ENCODE assay signal across 9 mouse cellular contexts in genomic region chr3:55415527-55415950, GRCm38 (mm10). TPM values are rescaled to one million over a fixed set of nuclear protein-coding genes. Genes with fewer than 3 reads are reported as not detected.
A peak's percentile ranks its signal among the peaks of the same experiment; 100 is the strongest.
DNase-seq lines count a peak whose midpoint lies in the region; ATAC-seq and TF ChIP-seq lines count a peak whose summit lies in the region.
"Had no signal": no experiment of that assay in that cellular context is flagged by ENCODE, and none has a peak within 500 bp of the region (broad histone marks: within the 10 kb centered on the region; RNA-seq: fewer than 3 reads in every experiment).

No protein-coding gene starts in this region.

- no peaks in the 10 kb centered on the region for H3K36me3 ChIP-seq in forebrain, embryonic 11.5 days (ENCODE audit: control insufficient read depth, insufficient read depth, low read length)
- H3K36me3 ChIP-seq in limb, embryonic 14.5 days (ENCODE audit: control insufficient read depth, insufficient read depth, low read length), result no peaks in the 10 kb centered on the region

- H3K4me2 ChIP-seq in forebrain, embryonic 11.5 days (ENCODE audit: low read depth, low read length, severe bottlenecking), result peak overlapping the region; percentile 16; the same call in 1 of the 2 replicates
- H3K4me2 ChIP-seq in limb, embryonic 14.5 days (replicated peaks; ENCODE audit: low read depth, low read length, severe bottlenecking), result peak overlapping the region; percentile 43

- H3K4me1 ChIP-seq in lung, adult 2 months (ENCODE audit: control insufficient read depth, insufficient read depth, low read length), result no peaks in the 10 kb centered on the region
- H3K4me1 ChIP-seq in forebrain, embryonic 11.5 days (replicated peaks; ENCODE audit: control insufficient read depth, insufficient read depth, low read length), result peaks cover 5% of the 10 kb centered on the region
- peaks cover 18% of the 10 kb centered on the region for H3K4me1 ChIP-seq in limb, embryonic 14.5 days (ENCODE audit: control insufficient read depth, insufficient read depth, low read length)

- no peak for TF ChIP-seq POLR2A in lung, adult 2 months (IDR thresholded peaks at IDR 0.05; ENCODE audit: borderline replicate concordance, extremely low read depth, low read depth, low read length)
- TF ChIP-seq POLR2A in limb, embryonic 14.5 days (IDR thresholded peaks at IDR 0.05; ENCODE audit: borderline replicate concordance, extremely low read depth, insufficient read depth, insufficient read length), result no peak

- 27% methylated on average over 14 of the region's 14 CpGs for WGBS in lung, adult 2 months
- 11% methylated on average over 14 of the region's 14 CpGs for WGBS in forebrain, embryonic 11.5 days
- WGBS in limb, embryonic 14.5 days, result 18% methylated on average over 14 of the region's 14 CpGs

- peak; percentile 10 for DNase-seq in lung, postnatal 10 days
- DNase-seq in lung, adult 2 months, result no peak
- DNase-seq in forebrain, embryonic 11.5 days (ENCODE audit: low spot score), result peak; percentile 63
- DNase-seq in limb, embryonic 14.5 days (ENCODE audit: low spot score), result no peak
- peak; percentile 51 for DNase-seq in right cerebral cortex, postnatal 4 days
- no peak for DNase-seq in adipocyte (ENCODE audit: low spot score)
- no peak for DNase-seq in spleen, postnatal 14 days (ENCODE audit: low spot score in 2 of 2)

- no peak for TF ChIP-seq CTCF in lung, adult 2 months (IDR thresholded peaks at IDR 0.05; ENCODE audit: insufficient read depth, low read length)

- H3K4me3 ChIP-seq in lung, adult 2 months (replicated peaks; ENCODE audit: extremely low read depth, low read depth, low read length), result no peak overlapping the region
- H3K4me3 ChIP-seq in forebrain, embryonic 11.5 days (ENCODE audit: low read depth, low read length), result no peak overlapping the region
- peak overlapping the region; percentile 18; the same call in 1 of the 2 replicates for H3K4me3 ChIP-seq in limb, embryonic 14.5 days (replicated peaks; ENCODE audit: low read length)

- H3K9ac ChIP-seq in forebrain, embryonic 11.5 days (ENCODE audit: low read length), result peak overlapping the region; percentile 3
- H3K9ac ChIP-seq in limb, embryonic 14.5 days (ENCODE audit: low read depth, low read length, severe bottlenecking), result peak overlapping the region; percentile 41

- peak; percentile 57 for ATAC-seq in forebrain, embryonic 11.5 days (replicated peaks; ENCODE audit: low FRiP score)
- ATAC-seq in inflammation-experienced regulatory T-cells, adult 6 months, result peak; percentile 65
- peak; percentile 42; the same call in 1 of the 2 replicates for ATAC-seq in limb, embryonic 14.5 days (ENCODE audit: low FRiP score, low read depth)
- ATAC-seq: Patski had no signal

- no peaks in the 10 kb centered on the region for H3K9me3 ChIP-seq in forebrain, embryonic 11.5 days (ENCODE audit: control insufficient read depth, low read length)
- no peaks in the 10 kb centered on the region for H3K9me3 ChIP-seq in limb, embryonic 14.5 days (ENCODE audit: control insufficient read depth, low read length)

- H3K27me3 ChIP-seq in forebrain, embryonic 11.5 days (ENCODE audit: control insufficient read depth, insufficient read depth, low read length), result no peaks in the 10 kb centered on the region
- H3K27me3 ChIP-seq in limb, embryonic 14.5 days (ENCODE audit: control insufficient read depth, insufficient read depth, low read length), result no peaks in the 10 kb centered on the region
- H3K27me3 ChIP-seq: Patski had no signal

- H3K27ac ChIP-seq in forebrain, embryonic 11.5 days (ENCODE audit: low read depth, low read length), result no peak overlapping the region
- H3K27ac ChIP-seq in limb, embryonic 14.5 days (replicated peaks; ENCODE audit: low read depth, low read length), result peak overlapping the region; percentile 73

RNA-seq across cellular contexts. Expression of gene Gm21954, which starts 56.5 kb away (rescaled TPM):
- polyA plus RNA-seq in lung, adult 2 months (2012; rRNA removed), result not detected in 2 replicates
- polyA plus RNA-seq in forebrain, embryonic 11.5 days (2014; fragmentation: Nextera tagmentation; extraction: Ambion mirVana), result not detected in 2 replicates
- polyA plus RNA-seq in inflammation-experienced regulatory T-cells, adult 6 months (2017; shearing (Covaris generic)), result not detected
- not detected in 2 replicates for polyA plus RNA-seq in limb, embryonic 14.5 days (2012; rRNA removed)
- not detected in 2 replicates for polyA plus RNA-seq in limb, embryonic 14.5 days (2014; fragmentation: Nextera tagmentation; extraction: Ambion mirVana)
- polyA plus RNA-seq: Patski had no signal

Comparison
In these comparisons a context has a peak if more than half of its experiments do, and no peak if none do; other contexts are left out.
1. DNase-seq: peak in lung, postnatal 10 days (single experiment), forebrain, embryonic 11.5 days (single experiment) and right cerebral cortex, postnatal 4 days (single experiment); none in lung, adult 2 months (single experiment), limb, embryonic 14.5 days (single experiment), adipocyte (single experiment) and spleen, postnatal 14 days (0 of 2).
2. Peak in every context shown above with its lines, with median percentiles within 50 percentile points of each other: ATAC-seq.